Mouse (Mus musculus) spleen, adult 2 months (tissue): ENCODE measurements around the gene A830005F24Rik.

Experiments used
- CTCF ChIP-seq: fragments of 200-500 bp; IDR thresholded peaks from 2 replicates; pipeline ENCODE4 v1.5.1; 2011; ENCODE audit warnings: mild to moderate bottlenecking, inconsistent platforms; ENCODE audit not compliant: insufficient read depth, insufficient read length, insufficient replicate concordance; ENCODE audit errors: extremely low read depth
- POLR2A ChIP-seq: fragments of 200-500 bp; IDR thresholded peaks from 2 replicates; pipeline ENCODE4 v1.6.1; 2011; ENCODE audit warnings: low read depth, low read length, inconsistent platforms

DNA sequence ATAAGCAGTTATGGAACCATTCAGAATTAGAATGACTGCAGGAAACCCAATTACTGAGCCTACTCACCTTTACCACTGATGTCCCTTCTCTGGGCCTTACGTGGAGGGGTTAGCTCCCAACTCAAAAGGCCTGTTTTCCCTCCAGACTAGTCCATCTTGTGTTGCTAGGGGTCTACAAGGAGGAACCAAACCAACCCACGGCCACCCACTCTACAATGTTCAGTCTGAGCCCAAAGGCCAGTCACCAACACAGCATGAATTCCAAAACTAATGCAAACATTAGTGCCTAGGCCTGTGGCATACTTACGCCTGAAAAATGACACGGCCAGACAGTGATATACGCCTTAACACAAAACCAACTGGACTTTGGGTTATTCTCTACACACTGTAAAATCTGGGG is 20.1 kb downstream of the A830005F24Rik start:
- TF ChIP-seq POLR2A (no peak), CTCF (no peak)
